Mouse (Mus musculus) heart, embryonic 15.5 days (tissue): ENCODE measurements at regions not wholly inside any gene's neighbourhood (a gene's known extent, or its start where the extent isn't known, plus 50 kb on each side); places are given as distances from the start of the nearest gene placed in this dataset.

ENCODE experiments used
- ATAC-seq: fragments of 200-750 bp; cut with Nextera tagmentation; replicated peaks from 2 replicates; pipeline ENCODE4 v1.8.0; 2017; ENCODE audit warnings: low read depth, moderate TSS enrichment; ENCODE audit not compliant: insufficient number of reproducible peaks, insufficient read depth, low FRiP score
- H3K27ac ChIP-seq: fragments of 300-500 bp; sonication (generic); 2 replicates; pipeline ENCODE4 v1.5.1; 2015; ENCODE audit warnings: mild to moderate bottlenecking, inconsistent platforms
- H3K27me3 ChIP-seq: fragments of 300-500 bp; sonication (generic); 2 replicates; pipeline ENCODE4 v1.6.1; 2015; ENCODE audit warnings: inconsistent platforms
- H3K36me3 ChIP-seq: fragments of 300-500 bp; sonication (generic); 2 replicates; pipeline ENCODE4 v1.6.1; 2015; ENCODE audit warnings: mild to moderate bottlenecking, inconsistent platforms
- H3K4me1 ChIP-seq: fragments of 300-500 bp; sonication (generic); replicated peaks from 2 replicates; pipeline ENCODE4 v1.6.1; 2015; ENCODE audit warnings: inconsistent platforms
- H3K4me2 ChIP-seq: fragments of 300-500 bp; sonication (generic); 2 replicates; pipeline ENCODE4 v1.6.1; 2015; ENCODE audit warnings: inconsistent platforms, mild to moderate bottlenecking, moderate library complexity
- H3K4me3 ChIP-seq: fragments of 300-500 bp; sonication (generic); 2 replicates; pipeline ENCODE4 v1.5.1; 2015; ENCODE audit warnings: mild to moderate bottlenecking, inconsistent platforms
- H3K9ac ChIP-seq: fragments of 300-500 bp; sonication (generic); 2 replicates; pipeline ENCODE4 v1.6.1; 2015; ENCODE audit warnings: mild to moderate bottlenecking, inconsistent platforms
- H3K9me3 ChIP-seq: fragments of 300-500 bp; sonication (generic); replicated peaks from 2 replicates; pipeline ENCODE4 v1.6.1; 2016; ENCODE audit warnings: inconsistent platforms
- WGBS: fragments of 180-500 bp; shearing (Covaris S2); methylation state at CpG from one replicate; pipeline ENCODE4 v1.1.7; 2015; ENCODE audit warnings: mixed read lengths; 5-methylcytosine and 5-hydroxymethylcytosine counted together

GRCm38 (mm10) chr15:7031297-7032043, 58.9 kb upstream of the Lifr start:
- no peak overlapping the region for H3K9ac ChIP-seq
- H3K27ac ChIP-seq = peak overlapping the region; percentile 45; the same call in 1 of the 2 replicates
- H3K4me2 ChIP-seq = peak overlapping the region; percentile 23; the same call in 1 of the 2 replicates
- peaks cover 4% of the 10 kb centered on the region; the same call in 1 of the 2 replicates for H3K4me1 ChIP-seq
- no peaks in the 10 kb centered on the region for H3K36me3 ChIP-seq
- WGBS = 41% methylated on average over 6 of the region's 6 CpGs
- no peak overlapping the region for H3K4me3 ChIP-seq
- no peak for ATAC-seq
- no peaks in the 10 kb centered on the region for H3K9me3 ChIP-seq
- H3K27me3 ChIP-seq = no peaks in the 10 kb centered on the region

GRCm38 (mm10) chr15:7037475-7037874, 52.9 kb upstream of the Lifr start:
- Histone ChIP-seq H3K36me3 (no peaks in the 10 kb centered on the region), H3K27ac (no peak overlapping the region), H3K4me3 (no peak overlapping the region), H3K9ac (no peak overlapping the region), H3K9me3 (no peaks in the 10 kb centered on the region), H3K4me2 (no peak overlapping the region), H3K4me1 (no peaks in the 10 kb centered on the region), H3K27me3 (no peaks in the 10 kb centered on the region)
- no peak for ATAC-seq
- 47% methylated on average over 8 of the region's 8 CpGs for WGBS

GRCm38 (mm10) chr15:7039119-7039518, 51.3 kb upstream of the Lifr start:
- H3K9me3 ChIP-seq = no peaks in the 10 kb centered on the region
- H3K4me2 ChIP-seq = no peak overlapping the region
- H3K27me3 ChIP-seq = no peaks in the 10 kb centered on the region
- H3K4me1 ChIP-seq = no peaks in the 10 kb centered on the region
- H3K9ac ChIP-seq = no peak overlapping the region
- H3K4me3 ChIP-seq = no peak overlapping the region
- WGBS = 74% methylated on average over 5 of the region's 5 CpGs
- H3K27ac ChIP-seq = no peak overlapping the region
- no peaks in the 10 kb centered on the region for H3K36me3 ChIP-seq
- ATAC-seq = no peak

- Histone ChIP-seq H3K4me2 (no peak overlapping the region), H3K9me3 (no peaks in the 10 kb centered on the region), H3K27ac (no peak overlapping the region), H3K4me3 (no peak overlapping the region), H3K27me3 (no peaks in the 10 kb centered on the region), H3K4me1 (no peaks in the 10 kb centered on the region), H3K9ac (no peak overlapping the region), H3K36me3 (no peaks in the 10 kb centered on the region)
- ATAC-seq = no peak
- WGBS = 90% methylated on average over 4 of the region's 4 CpGs
These were observed 50.6 kb upstream of the Lifr start for GRCm38 (mm10) chr15:7039825-7040224.
